22 mouse cellular contexts compared by ENCODE assay signal in genomic region chr16:92230476-92230931, GRCm38 (mm10).
DNase-seq lines count a peak whose midpoint lies in the region; ATAC-seq lines count a peak whose summit lies in the region.
"Had no signal": no experiment of that assay in that cellular context is flagged by ENCODE, and none has a peak within 500 bp of the region (broad histone marks: within the 10 kb centered on the region; RNA-seq: fewer than 3 reads in every experiment).

No protein-coding gene starts in this region.

- peak; percentile 34 for DNase-seq in MN1 (ENCODE audit: low spot score)
- DNase-seq in layer of hippocampus, postnatal 10 days (ENCODE audit: low spot score in 2 of 2): no peak
- DNase-seq in thymus, adult 18-20 months: no peak
- DNase-seq: adrenal gland, postnatal 25 days; cerebellum, adult 9-11 months; forebrain, postnatal 0 days; gastrocnemius, postnatal 14 days; kidney, adult 9 months; liver, embryonic 13.5 days; lung, postnatal 14 days; thymus, postnatal 25 days had no signal

- no peaks in the 10 kb centered on the region for H3K9me3 ChIP-seq in hindbrain, embryonic 15.5 days
- no peaks in the 10 kb centered on the region for H3K9me3 ChIP-seq in hindbrain, embryonic 16.5 days (ENCODE audit: control insufficient read depth, low read length)
- no peaks in the 10 kb centered on the region for H3K9me3 ChIP-seq in embryonic facial prominence, embryonic 12.5 days
- H3K9me3 ChIP-seq in limb, embryonic 13.5 days: peaks cover 5% of the 10 kb centered on the region; the same call in 1 of the 2 replicates
- H3K9me3 ChIP-seq: liver, embryonic 13.5 days; midbrain, embryonic 13.5 days had no signal

- no peak overlapping the region for H3K4me3 ChIP-seq in hindbrain, embryonic 15.5 days
- H3K4me3 ChIP-seq in hindbrain, embryonic 16.5 days (ENCODE audit: low read length): no peak overlapping the region
- H3K4me3 ChIP-seq in embryonic facial prominence, embryonic 12.5 days: no peak overlapping the region
- H3K4me3 ChIP-seq in limb, embryonic 13.5 days: no peak overlapping the region
- H3K4me3 ChIP-seq: erythroblast, embryonic 14.5 days; layer of hippocampus, adult 2 months; left cerebral cortex, adult 2 months; liver, embryonic 13.5 days; midbrain, embryonic 13.5 days had no signal

- H3K27ac ChIP-seq in hindbrain, embryonic 15.5 days (replicated peaks): no peak overlapping the region
- H3K27ac ChIP-seq in hindbrain, embryonic 16.5 days (ENCODE audit: low read depth, low read length): no peak overlapping the region
- H3K27ac ChIP-seq in embryonic facial prominence, embryonic 12.5 days: peak overlapping the region; percentile 32; the same call in 1 of the 2 replicates
- peak overlapping the region; percentile 75; the same call in 1 of the 2 replicates for H3K27ac ChIP-seq in limb, embryonic 13.5 days
- H3K27ac ChIP-seq: hindbrain, embryonic 14.5 days; layer of hippocampus, adult 2 months; left cerebral cortex, adult 2 months; liver, embryonic 13.5 days; midbrain, embryonic 13.5 days had no signal

- 67% methylated on average over 6 of the region's 6 CpGs for whole genome bisulfite sequencing in hindbrain, embryonic 15.5 days
- 62% methylated on average over 6 of the region's 6 CpGs for WGBS in hindbrain, embryonic 16.5 days
- 34% methylated on average over 6 of the region's 6 CpGs for WGBS in embryonic facial prominence, embryonic 12.5 days
- 22% methylated on average over 6 of the region's 6 CpGs for WGBS in limb, embryonic 13.5 days

- H3K4me1 ChIP-seq in hindbrain, embryonic 15.5 days (replicated peaks): peaks cover 9% of the 10 kb centered on the region; the same call in 1 of the 2 replicates
- H3K4me1 ChIP-seq in hindbrain, embryonic 16.5 days (ENCODE audit: control insufficient read depth, insufficient read depth, low read depth, low read length): 0 out of 2 replicates have a peak, but pooled peaks cover 4% of the 10 kb centered on the region
- peaks cover 19% of the 10 kb centered on the region; the same call in 1 of the 2 replicates for H3K4me1 ChIP-seq in embryonic facial prominence, embryonic 12.5 days
- peaks cover 28% of the 10 kb centered on the region for H3K4me1 ChIP-seq in limb, embryonic 13.5 days
- H3K4me1 ChIP-seq: liver, embryonic 13.5 days had no signal

- 0 out of 2 replicates have a peak, but pooled peaks have one; percentile 42 for ATAC-seq in hindbrain, embryonic 15.5 days (ENCODE audit: low FRiP score, low read depth)
- ATAC-seq in hindbrain, embryonic 16.5 days: no peak
- peak; percentile 57; the same call in 1 of the 2 replicates for ATAC-seq in embryonic facial prominence, embryonic 12.5 days (ENCODE audit: insufficient number of reproducible peaks, insufficient read depth, low FRiP score, low TSS enrichment)
- ATAC-seq in limb, embryonic 13.5 days (ENCODE audit: low FRiP score, low read depth): peak; percentile 87
- no peak for ATAC-seq in megakaryocyte, adult 5-6 weeks (ENCODE audit: poor library complexity, severe bottlenecking)
- ATAC-seq: activated CD4-positive, CD25-positive, alpha-beta regulatory T cell, adult 4 months; forebrain, postnatal 0 days; midbrain, embryonic 13.5 days had no signal

- no peaks in the 10 kb centered on the region for H3K36me3 ChIP-seq in hindbrain, embryonic 15.5 days
- H3K36me3 ChIP-seq in hindbrain, embryonic 16.5 days (ENCODE audit: control insufficient read depth, insufficient read depth, low read length): no peaks in the 10 kb centered on the region
- no peaks in the 10 kb centered on the region for H3K36me3 ChIP-seq in embryonic facial prominence, embryonic 12.5 days
- H3K36me3 ChIP-seq in limb, embryonic 13.5 days: no peaks in the 10 kb centered on the region
- H3K36me3 ChIP-seq: liver, embryonic 13.5 days; midbrain, embryonic 13.5 days had no signal

- no peak overlapping the region for H3K4me2 ChIP-seq in hindbrain, embryonic 15.5 days
- H3K4me2 ChIP-seq in hindbrain, embryonic 16.5 days (ENCODE audit: low read length): no peak overlapping the region
- H3K4me2 ChIP-seq in embryonic facial prominence, embryonic 12.5 days (replicated peaks): no peak overlapping the region
- 0 out of 2 replicates have a peak overlapping the region, but pooled peaks have one; percentile 2 for H3K4me2 ChIP-seq in limb, embryonic 13.5 days (replicated peaks)
- H3K4me2 ChIP-seq: hindbrain, embryonic 14.5 days; liver, embryonic 13.5 days; midbrain, embryonic 13.5 days had no signal

- no peaks in the 10 kb centered on the region for H3K27me3 ChIP-seq in hindbrain, embryonic 15.5 days
- no peaks in the 10 kb centered on the region for H3K27me3 ChIP-seq in hindbrain, embryonic 16.5 days (replicated peaks; ENCODE audit: control insufficient read depth, insufficient read depth, low read length)
- H3K27me3 ChIP-seq in embryonic facial prominence, embryonic 12.5 days: no peaks in the 10 kb centered on the region
- no peaks in the 10 kb centered on the region for H3K27me3 ChIP-seq in limb, embryonic 13.5 days
- H3K27me3 ChIP-seq: liver, embryonic 13.5 days; midbrain, embryonic 13.5 days had no signal

- no peak overlapping the region for H3K9ac ChIP-seq in hindbrain, embryonic 15.5 days
- H3K9ac ChIP-seq in hindbrain, embryonic 16.5 days (ENCODE audit: low read depth, low read length): no peak overlapping the region
- no peak overlapping the region for H3K9ac ChIP-seq in embryonic facial prominence, embryonic 12.5 days
- no peak overlapping the region for H3K9ac ChIP-seq in limb, embryonic 13.5 days
- H3K9ac ChIP-seq: forebrain, postnatal 0 days; hindbrain, embryonic 14.5 days; liver, embryonic 13.5 days; midbrain, embryonic 13.5 days had no signal

Comparison
In these comparisons a context has a peak if more than half of its experiments do, and no peak if none do; other contexts are left out.
1. ATAC-seq: peak in hindbrain, embryonic 15.5 days (single experiment), embryonic facial prominence, embryonic 12.5 days (single experiment) and limb, embryonic 13.5 days (single experiment); none in hindbrain, embryonic 16.5 days (single experiment) and megakaryocyte, adult 5-6 weeks (single experiment).
2. H3K27ac ChIP-seq: peak in embryonic facial prominence, embryonic 12.5 days (single experiment) and limb, embryonic 13.5 days (single experiment); none in hindbrain, embryonic 15.5 days (single experiment) and hindbrain, embryonic 16.5 days (single experiment).